Mouse (Mus musculus) forebrain, postnatal 0 days (tissue): Measurements from ENCODE around the gene Lnx1. TPM values are rescaled to one million over a fixed set of nuclear protein-coding genes. Genes with fewer than 3 reads are reported as not detected.

Source experiments
- ATAC-seq: fragments of 200-750 bp; cut with Nextera tagmentation; 2 replicates; pipeline ENCODE4 v1.8.0; 2017; ENCODE audit warnings: mild to moderate bottlenecking, moderate library complexity
- DNase-seq: peaks from one replicate; pipeline ENCODE4 v3.0.0-alpha.2; 2015
- H3K27ac ChIP-seq: fragments of 300-500 bp; sonication (generic); 2 replicates; pipeline ENCODE4 v1.5.1; 2014; ENCODE audit warnings: low read depth, mild to moderate bottlenecking, antibody characterized with exemption, low read length, moderate library complexity, mixed read lengths
- H3K27me3 ChIP-seq: fragments of 300-500 bp; sonication (generic); 2 replicates; pipeline ENCODE4 v1.6.1; 2014; ENCODE audit warnings: mild to moderate bottlenecking, low read length, mixed read lengths; ENCODE audit not compliant: insufficient read depth
- H3K36me3 ChIP-seq: fragments of 300-500 bp; sonication (generic); 2 replicates; pipeline ENCODE4 v1.6.1; 2014; ENCODE audit warnings: mild to moderate bottlenecking, moderate library complexity; ENCODE audit not compliant: insufficient read depth
- H3K4me1 ChIP-seq: fragments of 300-500 bp; sonication (generic); 2 replicates; pipeline ENCODE4 v1.6.1; 2014; ENCODE audit warnings: antibody characterized with exemption; ENCODE audit not compliant: insufficient read depth
- H3K4me2 ChIP-seq: fragments of 300-500 bp; sonication (generic); 2 replicates; pipeline ENCODE4 v1.6.1; 2014; ENCODE audit warnings: low read depth, mild to moderate bottlenecking, moderate library complexity
- H3K4me3 ChIP-seq: fragments of 300-500 bp; sonication (generic); 2 replicates; pipeline ENCODE4 v1.5.1; 2014; ENCODE audit warnings: low read depth, low read length, mixed read lengths
- H3K9ac ChIP-seq: fragments of 300-500 bp; sonication (generic); 2 replicates; pipeline ENCODE4 v1.6.1; 2014; ENCODE audit warnings: mild to moderate bottlenecking
- H3K9me3 ChIP-seq: fragments of 300-500 bp; sonication (generic); 2 replicates; pipeline ENCODE4 v1.6.1; 2016; ENCODE audit warnings: low read length
- CTCF ChIP-seq: sonication (generic); IDR thresholded peaks from 2 replicates; pipeline ENCODE4 v1.5.1; 2016; ENCODE audit warnings: antibody characterized with exemption, control low read depth, low read depth
- WGBS: fragments of 180-500 bp; shearing (Covaris S2); extraction: QIAGEN DNeasy Blood & Tissue Kit; methylation state at CpG from one replicate; pipeline ENCODE4 v1.1.7; 2014; 5-methylcytosine and 5-hydroxymethylcytosine counted together
- polyA plus RNA-seq: library from polyadenylated mRNA; unstranded; fragments of >200 nt; fragmentation: Nextera tagmentation; extraction: Ambion mirVana; gene quantifications from 2 replicates; pipeline ENCODE4 v1.2.1, GENCODE M21; 2015
- total RNA-seq: library from RNA; depleted of rRNA; stranded (reverse); fragments of >200 nt; gene quantifications from 2 replicates; pipeline ENCODE4 v1.2.3, GENCODE M21; 2014; rRNA removed

Lnx1 gene
- total and polyA plus RNA-seq, 2 experiments from 2014 or later, result 11.0 to 21.2 TPM

- no peaks in the 10 kb centered on the region for H3K4me1 ChIP-seq
- H3K36me3 ChIP-seq, result peaks cover 51% of the 10 kb centered on the region
- H3K27me3 ChIP-seq, result no peaks in the 10 kb centered on the region
- H3K4me2 ChIP-seq, result no peak overlapping the region
- ATAC-seq (peak; percentile 66), DNase-seq (no peak)
- no peak overlapping the region for H3K27ac ChIP-seq
- no peak overlapping the region for H3K4me3 ChIP-seq
- no peak overlapping the region for H3K9ac ChIP-seq
- H3K9me3 ChIP-seq, result no peaks in the 10 kb centered on the region
- peak; percentile 48 for TF ChIP-seq CTCF
- WGBS, result 93% methylated on average over 5 of the region's 5 CpGs
These were observed 111.3 kb downstream of the Lnx1 start for GRCm38 (mm10) chr5:74591413-74591812.

- Histone ChIP-seq H3K4me1 (no peaks in the 10 kb centered on the region), H3K9ac (no peak overlapping the region), H3K27ac (no peak overlapping the region), H3K36me3 (peaks cover 40% of the 10 kb centered on the region), H3K27me3 (no peaks in the 10 kb centered on the region), H3K4me2 (no peak overlapping the region), H3K4me3 (no peak overlapping the region), H3K9me3 (no peaks in the 10 kb centered on the region)
- ATAC-seq (no peak), DNase-seq (no peak)
- no peak for TF ChIP-seq CTCF
- 93% methylated on average over 7 of the region's 7 CpGs for WGBS
These were observed 113.6 kb downstream of the Lnx1 start for GRCm38 (mm10) chr5:74589133-74589532.

DNA sequence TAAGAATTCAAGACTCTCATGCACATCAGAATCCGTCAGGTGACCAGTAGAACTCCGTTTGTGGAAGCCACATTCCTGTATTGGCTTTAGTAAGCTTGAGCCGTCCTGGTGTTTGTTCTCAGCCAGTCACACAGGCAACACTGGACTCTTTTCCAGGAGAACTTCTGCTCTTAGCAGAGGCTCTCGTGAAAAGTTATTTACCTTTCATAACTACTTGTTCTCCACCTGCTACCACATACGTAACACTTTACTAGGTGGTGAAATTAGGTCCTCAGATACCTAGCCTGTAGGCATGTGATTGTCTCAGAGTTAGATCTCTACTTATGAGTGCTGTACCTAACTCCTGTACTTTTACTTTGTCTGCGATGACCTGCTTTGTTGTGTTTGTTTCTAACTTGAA, 130.9 kb downstream of the Lnx1 start:
- no peaks in the 10 kb centered on the region for H3K9me3 ChIP-seq
- ATAC-seq (no peak), DNase-seq (no peak)
- 90% methylated on average over 6 of the region's 6 CpGs for WGBS
- no peak overlapping the region for H3K9ac ChIP-seq
- no peak overlapping the region for H3K27ac ChIP-seq
- no peak for TF ChIP-seq CTCF
- H3K27me3 ChIP-seq, result no peaks in the 10 kb centered on the region
- H3K36me3 ChIP-seq, result peaks cover 16% of the 10 kb centered on the region
- no peak overlapping the region for H3K4me2 ChIP-seq
- H3K4me3 ChIP-seq, result no peak overlapping the region
- no peaks in the 10 kb centered on the region for H3K4me1 ChIP-seq

DNA sequence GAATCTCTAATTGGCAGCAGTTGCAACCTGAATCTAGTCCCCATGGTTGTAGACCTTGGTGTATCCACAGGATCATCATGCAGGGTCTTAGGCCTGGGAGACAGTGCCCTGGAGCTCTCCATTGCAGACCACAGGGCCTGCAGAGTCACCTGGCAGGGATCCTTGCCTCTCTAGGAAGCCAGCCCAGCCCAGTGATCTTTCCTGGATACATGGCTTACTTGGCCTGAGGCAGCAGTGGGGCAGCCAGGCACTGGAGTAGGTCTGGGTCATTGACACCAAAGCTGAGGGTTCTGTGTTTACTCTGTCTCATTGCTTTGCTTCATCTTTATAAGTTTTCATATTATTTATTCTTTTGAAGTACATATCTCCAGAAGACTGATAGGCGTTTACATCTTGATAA, 141.6 kb downstream of the Lnx1 start:
- Histone ChIP-seq H3K4me2 (no peak overlapping the region), H3K36me3 (peaks cover 40% of the 10 kb centered on the region), H3K27ac (no peak overlapping the region), H3K4me3 (no peak overlapping the region), H3K9ac (no peak overlapping the region), H3K4me1 (no peaks in the 10 kb centered on the region), H3K27me3 (no peaks in the 10 kb centered on the region), H3K9me3 (no peaks in the 10 kb centered on the region)
- WGBS, result 98% methylated on average over 1 of the region's 1 CpGs
- DNase-seq, result no peak
- no peak for ATAC-seq
- TF ChIP-seq CTCF, result no peak

DNA sequence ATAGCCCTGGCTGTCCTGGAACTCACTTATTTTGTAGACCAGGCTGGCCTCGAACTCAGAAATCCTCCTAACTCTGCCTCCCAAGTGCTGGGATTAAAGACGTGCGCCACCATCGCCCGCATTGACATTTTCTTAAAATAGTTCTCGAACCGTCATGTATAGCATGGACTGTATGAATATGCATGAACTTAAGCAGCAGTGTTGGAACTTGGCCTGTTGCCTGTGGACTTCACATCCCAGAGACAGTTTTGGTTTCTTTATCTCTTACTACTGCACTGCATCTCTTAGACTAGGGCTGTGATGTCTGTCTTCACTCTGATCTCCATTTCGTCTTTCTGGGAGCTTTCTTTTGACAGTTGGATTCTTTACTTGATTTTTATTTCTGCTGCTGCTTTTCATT, 153.1 kb downstream of the Lnx1 start:
- 67% methylated on average over 8 of the region's 8 CpGs for WGBS
- DNase-seq, result peak; percentile 17

DNA sequence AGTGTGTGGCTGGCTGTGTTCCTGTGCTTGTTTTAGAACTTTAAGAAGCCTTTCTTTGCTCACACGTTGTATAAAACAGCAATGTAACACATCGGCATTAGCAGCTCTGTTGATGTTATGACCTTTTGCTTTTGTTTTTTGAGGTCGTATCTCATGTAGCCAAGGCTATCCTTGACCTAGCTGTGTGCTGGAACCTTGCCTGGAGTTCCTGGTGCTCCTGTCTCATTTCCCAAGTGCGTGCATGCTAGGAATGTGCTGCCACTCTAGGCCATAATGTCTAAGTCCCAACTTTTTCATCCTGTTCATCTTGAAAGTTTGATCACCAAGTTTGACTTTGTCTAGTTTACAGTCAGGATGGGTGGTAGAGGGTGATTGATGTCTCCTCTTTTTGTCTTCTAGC, 157.1 kb downstream of the Lnx1 start:
- 93% methylated on average over 4 of the region's 4 CpGs for WGBS

More for the DNA sequence above, 153.1 kb downstream of the Lnx1 start:
- TF ChIP-seq CTCF, result no peak
- H3K9ac ChIP-seq, result no peak overlapping the region
- no peaks in the 10 kb centered on the region for H3K27me3 ChIP-seq
- H3K4me2 ChIP-seq, result no peak overlapping the region
- no peaks in the 10 kb centered on the region for H3K4me1 ChIP-seq
- no peak overlapping the region for H3K27ac ChIP-seq
- H3K4me3 ChIP-seq, result no peak overlapping the region
- no peak for ATAC-seq
- H3K9me3 ChIP-seq, result no peaks in the 10 kb centered on the region
- H3K36me3 ChIP-seq, result peaks cover 30% of the 10 kb centered on the region

More for the DNA sequence above, 157.1 kb downstream of the Lnx1 start:
- H3K27me3 ChIP-seq, result no peaks in the 10 kb centered on the region
- no peaks in the 10 kb centered on the region for H3K4me1 ChIP-seq
- H3K36me3 ChIP-seq, result peaks cover 35% of the 10 kb centered on the region
- no peak overlapping the region for H3K4me3 ChIP-seq
- no peaks in the 10 kb centered on the region for H3K9me3 ChIP-seq
- H3K4me2 ChIP-seq, result no peak overlapping the region
- TF ChIP-seq CTCF, result no peak
- H3K27ac ChIP-seq, result no peak overlapping the region
- no peak for ATAC-seq
- DNase-seq, result no peak
- no peak overlapping the region for H3K9ac ChIP-seq

Other genes starting within 250 kb of the Lnx1 start
- gene Scfd2, start 171.2 kb downstream of the Lnx1 start, total RNA-seq, result 23.9 and 29.1 TPM in 2 replicates
- gene Scfd2, start 171.2 kb downstream of the Lnx1 start, polyA plus RNA-seq, result 20.5 and 23.8 TPM in 2 replicates
- 53.7 and 67.8 TPM in 2 replicates for gene Fip1l1, start 167.5 kb downstream of the Lnx1 start, total RNA-seq
- 54.1 and 62.1 TPM in 2 replicates for gene Fip1l1, start 167.5 kb downstream of the Lnx1 start, polyA plus RNA-seq